Mouse (Mus musculus) stomach, postnatal 0 days (tissue): ENCODE results near the gene Lmo7.

Experiments
- CTCF ChIP-seq: IDR thresholded peaks from 2 replicates; pipeline ENCODE4 v1.5.1; 2016; ENCODE audit warnings: antibody characterized with exemption, low read depth, mild to moderate bottlenecking, moderate library complexity
- EP300 ChIP-seq: optimal IDR thresholded peaks from 2 replicates; pipeline ENCODE3; 2016; ENCODE audit warnings: antibody characterized with exemption

GRCm38 (mm10) chr14:101862088-101862487 is 132.3 kb downstream of the Lmo7 start:
- no peak for TF ChIP-seq CTCF
- no peak for TF ChIP-seq EP300
